Mouse (Mus musculus): ENCODE measurements at regions not wholly inside any gene's neighbourhood (a gene's known extent, or its start where the extent isn't known, plus 50 kb on each side); places are given as distances from the start of the nearest gene placed in this dataset.

DNA sequence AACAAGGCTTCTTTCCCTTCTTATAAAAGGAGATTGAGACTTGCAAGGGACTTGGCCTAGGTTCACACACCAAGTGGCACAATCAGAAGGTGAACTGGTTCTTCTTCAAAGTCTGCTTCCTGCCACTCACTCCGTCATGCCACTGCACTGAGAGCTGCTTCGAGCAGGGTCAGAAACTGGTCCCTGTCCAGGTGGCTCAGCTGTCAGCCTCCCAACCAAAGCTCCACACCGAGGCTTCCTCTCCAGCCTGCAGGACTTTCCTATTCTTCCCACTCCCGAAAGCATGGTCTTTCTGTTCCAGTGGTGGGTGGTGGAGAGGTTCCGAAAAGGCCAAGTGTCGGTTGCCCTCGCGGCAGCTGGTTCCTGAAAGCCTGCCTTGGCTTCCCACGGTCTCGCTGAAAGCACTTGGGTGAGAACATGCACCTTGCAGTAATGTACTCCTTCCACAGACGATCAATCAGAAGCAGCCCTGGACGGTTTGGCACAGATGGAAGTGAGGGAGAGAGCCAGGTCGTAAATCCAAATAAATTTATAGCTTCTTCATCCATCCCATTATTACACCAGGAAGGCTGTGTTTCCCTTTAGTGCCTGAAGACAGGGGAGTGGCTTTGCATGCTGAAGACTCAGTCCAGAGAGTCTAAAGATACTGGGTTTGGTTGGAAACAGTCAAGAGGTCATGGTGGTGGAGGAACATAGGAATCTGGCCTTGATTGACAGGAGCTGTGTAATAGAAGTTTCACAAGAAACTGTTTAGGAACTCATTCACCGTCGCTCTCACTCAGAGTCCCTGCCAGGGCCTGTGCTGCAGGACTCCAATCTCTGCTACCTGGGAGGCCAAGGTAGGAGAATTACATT, 306.1 kb upstream of the 4930535I16Rik start:
- no peaks in the 10 kb centered on the region for H3K79me2 ChIP-seq (ENCODE audit: control insufficient read depth, insufficient read depth)
- no peak overlapping the region for H3K4me3 ChIP-seq (ENCODE audit: insufficient read depth, poor library complexity, severe bottlenecking)
- no peak for TF ChIP-seq MYOD1 (IDR thresholded peaks at IDR 0.05; ENCODE audit: control insufficient read depth, insufficient read length, low read depth)
- TF ChIP-seq CEBPB (IDR thresholded peaks at IDR 0.05; ENCODE audit: low read depth), result no peak
- TF ChIP-seq USF1 (IDR thresholded peaks at IDR 0.05; ENCODE audit: low read depth), result no peak
- TF ChIP-seq FOSL1 (IDR thresholded peaks at IDR 0.05; ENCODE audit: insufficient read depth, low read length, poor library complexity, severe bottlenecking), result no peak
- TF ChIP-seq MYOG (IDR thresholded peaks at IDR 0.05; ENCODE audit: control insufficient read depth, extremely low read depth, insufficient read length), result no peak
- TF ChIP-seq CTCF (IDR thresholded peaks at IDR 0.05; ENCODE audit: control insufficient read depth, insufficient read depth, insufficient read length), result no peak
- TF ChIP-seq MAX (IDR thresholded peaks at IDR 0.05), result no peak
- no peaks in the 10 kb centered on the region for H3K36me3 ChIP-seq (ENCODE audit: control insufficient read depth, insufficient read depth)
- H3K27me3 ChIP-seq (ENCODE audit: control insufficient read depth, insufficient read depth, insufficient read length), result no peaks in the 10 kb centered on the region
- no peak overlapping the region for H3ac ChIP-seq (ENCODE audit: control insufficient read depth, insufficient read length, low read depth)
- no peaks in the 10 kb centered on the region for H3K79me3 ChIP-seq (ENCODE audit: low read depth)

DNA sequence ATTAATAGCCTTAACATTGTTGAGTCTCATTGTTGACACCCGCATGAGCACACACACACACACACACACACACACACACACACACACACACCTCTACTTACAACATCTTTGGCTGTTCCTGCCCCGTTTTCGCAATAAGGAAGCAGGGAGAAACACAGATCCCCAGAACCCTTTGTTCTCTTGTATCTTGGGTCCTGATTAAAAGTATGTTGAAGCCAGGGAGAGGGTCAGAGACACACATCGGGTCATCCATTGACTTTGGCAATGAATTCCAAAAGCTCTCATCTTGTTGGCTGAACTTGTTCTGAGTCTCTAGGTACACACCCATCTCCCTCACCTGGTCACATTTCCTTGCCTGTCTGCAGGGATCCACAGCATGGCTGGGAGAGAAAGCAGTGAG, 303.9 kb upstream of the 4930535I16Rik start:
- H3K27me3 ChIP-seq (ENCODE audit: control insufficient read depth, insufficient read depth, insufficient read length), result no peaks in the 10 kb centered on the region
- TF ChIP-seq MYOG (IDR thresholded peaks at IDR 0.05; ENCODE audit: control insufficient read depth, extremely low read depth, insufficient read length), result no peak
- no peak for TF ChIP-seq CTCF (IDR thresholded peaks at IDR 0.05; ENCODE audit: control insufficient read depth, insufficient read depth, insufficient read length)
- TF ChIP-seq FOSL1 (IDR thresholded peaks at IDR 0.05; ENCODE audit: insufficient read depth, low read length, poor library complexity, severe bottlenecking), result no peak
- H3ac ChIP-seq (ENCODE audit: control insufficient read depth, insufficient read length, low read depth), result no peak overlapping the region
- H3K79me2 ChIP-seq (ENCODE audit: control insufficient read depth, insufficient read depth), result no peaks in the 10 kb centered on the region
- no peaks in the 10 kb centered on the region for H3K79me3 ChIP-seq (ENCODE audit: low read depth)
- no peaks in the 10 kb centered on the region for H3K36me3 ChIP-seq (ENCODE audit: control insufficient read depth, insufficient read depth)
- no peak overlapping the region for H3K4me3 ChIP-seq (ENCODE audit: insufficient read depth, poor library complexity, severe bottlenecking)

DNA sequence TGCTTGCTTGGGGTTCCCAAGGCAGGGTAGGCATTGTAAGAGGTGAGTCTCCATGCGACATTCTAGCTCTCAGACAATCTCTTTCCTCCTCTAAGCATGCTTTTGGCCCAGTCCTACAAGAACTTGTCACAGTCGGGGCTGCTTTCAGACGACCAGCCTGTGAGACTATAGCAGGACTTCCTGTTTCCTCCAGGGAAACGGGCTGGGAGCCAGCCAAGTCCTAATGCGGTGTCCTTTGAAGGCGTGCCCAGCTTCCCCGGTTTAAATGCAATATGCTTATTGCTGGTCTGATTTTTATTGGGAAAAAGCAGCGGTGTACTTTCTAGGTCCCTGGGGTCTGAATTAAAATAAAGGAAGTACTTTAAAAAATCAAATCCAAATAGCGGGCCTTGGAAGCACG, 299.4 kb upstream of the 4930535I16Rik start:
- no peak for TF ChIP-seq CEBPB (IDR thresholded peaks at IDR 0.05; ENCODE audit: low read depth)
- Histone ChIP-seq H3K79me2 (ENCODE audit: control insufficient read depth, insufficient read depth) (no peaks in the 10 kb centered on the region), H3K27me3 (ENCODE audit: control insufficient read depth, insufficient read depth, insufficient read length) (peaks cover 5% of the 10 kb centered on the region), H3K36me3 (ENCODE audit: control insufficient read depth, insufficient read depth) (no peaks in the 10 kb centered on the region), H3K79me3 (ENCODE audit: low read depth) (no peaks in the 10 kb centered on the region), H3K4me3 (ENCODE audit: insufficient read depth, poor library complexity, severe bottlenecking) (no peak overlapping the region), H3ac (ENCODE audit: control insufficient read depth, insufficient read length, low read depth) (no peak overlapping the region)

DNA sequence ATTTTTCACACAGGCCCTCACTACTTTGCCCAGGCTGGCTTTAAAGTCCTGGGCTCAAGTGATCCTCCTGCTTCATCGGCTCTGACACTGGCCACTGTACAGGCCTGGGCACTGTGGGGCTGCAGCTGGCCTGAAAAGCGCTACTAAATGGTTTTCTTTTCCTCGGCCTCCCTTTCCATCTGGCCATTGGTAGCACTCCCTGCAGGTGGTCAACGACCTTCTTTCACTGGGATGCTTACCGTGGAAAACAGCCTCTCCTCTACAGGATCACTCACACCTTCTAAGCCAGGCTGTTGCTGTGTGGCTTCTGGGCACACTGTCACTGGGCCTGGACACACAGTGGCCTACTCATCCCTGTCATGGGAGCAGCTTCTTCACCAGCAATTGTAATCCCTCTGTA, 298.5 kb upstream of the 4930535I16Rik start:
- Histone ChIP-seq H3K4me3 (ENCODE audit: insufficient read depth, poor library complexity, severe bottlenecking) (no peak overlapping the region), H3ac (ENCODE audit: control insufficient read depth, insufficient read length, low read depth) (no peak overlapping the region), H3K79me3 (ENCODE audit: low read depth) (no peaks in the 10 kb centered on the region), H3K27me3 (ENCODE audit: control insufficient read depth, insufficient read depth, insufficient read length) (peaks cover 5% of the 10 kb centered on the region), H3K79me2 (ENCODE audit: control insufficient read depth, insufficient read depth) (no peaks in the 10 kb centered on the region), H3K36me3 (ENCODE audit: control insufficient read depth, insufficient read depth) (no peaks in the 10 kb centered on the region)
- TF ChIP-seq CTCF (IDR thresholded peaks at IDR 0.05; ENCODE audit: control insufficient read depth, insufficient read depth, insufficient read length), result no peak
- TF ChIP-seq MYOG (IDR thresholded peaks at IDR 0.05; ENCODE audit: control insufficient read depth, extremely low read depth, insufficient read length), result no peak
- TF ChIP-seq MYOD1 (IDR thresholded peaks at IDR 0.05; ENCODE audit: control insufficient read depth, insufficient read length, low read depth), result no peak
- no peak for TF ChIP-seq FOSL1 (IDR thresholded peaks at IDR 0.05; ENCODE audit: insufficient read depth, low read length, poor library complexity, severe bottlenecking)
- TF ChIP-seq MAX (IDR thresholded peaks at IDR 0.05), result no peak
- TF ChIP-seq CEBPB (IDR thresholded peaks at IDR 0.05; ENCODE audit: low read depth), result no peak
- no peak for TF ChIP-seq USF1 (IDR thresholded peaks at IDR 0.05; ENCODE audit: low read depth)

DNA sequence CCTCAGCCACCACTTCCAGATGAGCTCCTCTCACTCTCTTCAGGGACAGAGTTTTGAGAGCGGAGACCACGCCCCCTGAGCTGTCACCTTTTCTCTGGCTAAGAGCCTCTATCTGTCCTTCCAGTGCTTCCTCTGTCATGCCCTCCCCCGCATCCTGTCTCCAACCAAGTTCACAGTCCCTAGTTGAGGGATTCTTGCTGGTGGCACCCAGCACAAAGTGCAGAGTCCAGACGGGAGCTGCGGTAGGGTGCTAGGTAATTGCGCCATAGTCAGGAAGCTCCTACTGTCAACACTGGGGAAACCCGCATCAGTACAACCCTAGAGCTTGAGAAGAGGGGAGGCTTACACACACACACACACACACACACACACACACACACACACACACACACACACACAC, 297.3 kb upstream of the 4930535I16Rik start:
- no peaks in the 10 kb centered on the region for H3K36me3 ChIP-seq (ENCODE audit: control insufficient read depth, insufficient read depth)
- no peaks in the 10 kb centered on the region for H3K79me3 ChIP-seq (ENCODE audit: low read depth)
- H3K79me2 ChIP-seq (ENCODE audit: control insufficient read depth, insufficient read depth), result no peaks in the 10 kb centered on the region
- H3K27me3 ChIP-seq (ENCODE audit: control insufficient read depth, insufficient read depth, insufficient read length), result peaks cover 9% of the 10 kb centered on the region
- no peak overlapping the region for H3ac ChIP-seq (ENCODE audit: control insufficient read depth, insufficient read length, low read depth)
- TF ChIP-seq FOSL1 (IDR thresholded peaks at IDR 0.05; ENCODE audit: insufficient read depth, low read length, poor library complexity, severe bottlenecking) (no peak), CEBPB (IDR thresholded peaks at IDR 0.05; ENCODE audit: low read depth) (no peak), MYOG (IDR thresholded peaks at IDR 0.05; ENCODE audit: control insufficient read depth, extremely low read depth, insufficient read length) (no peak), CTCF (IDR thresholded peaks at IDR 0.05; ENCODE audit: control insufficient read depth, insufficient read depth, insufficient read length) (no peak), USF1 (IDR thresholded peaks at IDR 0.05; ENCODE audit: low read depth) (no peak), MAX (IDR thresholded peaks at IDR 0.05) (no peak), MYOD1 (IDR thresholded peaks at IDR 0.05; ENCODE audit: control insufficient read depth, insufficient read length, low read depth) (no peak)
- H3K4me3 ChIP-seq (ENCODE audit: insufficient read depth, poor library complexity, severe bottlenecking), result no peak overlapping the region

DNA sequence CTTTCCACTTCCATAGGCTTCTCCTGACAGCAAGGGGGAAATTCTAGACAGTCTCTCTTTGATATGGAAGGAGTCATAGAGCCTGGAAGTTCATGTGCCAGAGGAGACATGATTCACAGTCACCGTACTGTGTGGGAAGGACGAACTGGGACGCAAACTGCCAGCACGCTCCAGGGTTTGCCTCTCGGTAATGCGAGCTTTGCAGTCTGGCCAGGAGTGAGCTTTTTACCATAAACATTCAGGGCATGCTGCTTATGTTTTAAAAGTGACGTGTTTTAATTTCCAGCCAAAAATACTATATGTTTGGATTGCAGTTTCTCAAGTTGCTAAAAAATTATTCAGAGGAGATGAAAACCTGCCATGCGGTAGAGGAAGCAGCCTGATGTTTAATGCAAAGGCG, 292.3 kb upstream of the 4930535I16Rik start:
- no peak for TF ChIP-seq MAX (IDR thresholded peaks at IDR 0.05)
- TF ChIP-seq MYOD1 (IDR thresholded peaks at IDR 0.05; ENCODE audit: control insufficient read depth, insufficient read length, low read depth), result no peak
- no peak overlapping the region for H3ac ChIP-seq (ENCODE audit: control insufficient read depth, insufficient read length, low read depth)
- no peaks in the 10 kb centered on the region for H3K79me3 ChIP-seq (ENCODE audit: low read depth)
- no peak overlapping the region for H3K4me3 ChIP-seq (ENCODE audit: insufficient read depth, poor library complexity, severe bottlenecking)
- no peaks in the 10 kb centered on the region for H3K79me2 ChIP-seq (ENCODE audit: control insufficient read depth, insufficient read depth)
- no peaks in the 10 kb centered on the region for H3K36me3 ChIP-seq (ENCODE audit: control insufficient read depth, insufficient read depth)
- H3K27me3 ChIP-seq (ENCODE audit: control insufficient read depth, insufficient read depth, insufficient read length), result peaks cover 9% of the 10 kb centered on the region

Measured in C2C12 (cell line).